Mouse (Mus musculus) ES-E14 (cell line): ENCODE data around the gene Eya3.

Experiments used
- CHD2 ChIP-seq: IDR thresholded peaks from 2 replicates; pipeline ENCODE4 v1.6.1; 2014; ENCODE audit warnings: mild to moderate bottlenecking, low read depth, low read length, inconsistent platforms
- HCFC1 ChIP-seq: IDR thresholded peaks from 2 replicates; pipeline ENCODE4 v1.6.1; 2012; ENCODE audit warnings: low read length, inconsistent platforms, borderline replicate concordance; ENCODE audit not compliant: insufficient read depth
- MAFK ChIP-seq: IDR thresholded peaks from 2 replicates; pipeline ENCODE4 v1.6.1; 2014; ENCODE audit warnings: mild to moderate bottlenecking, low read depth, low read length, inconsistent platforms; ENCODE audit not compliant: insufficient read depth
- ZC3H11A ChIP-seq: IDR thresholded peaks from 2 replicates; pipeline ENCODE4 v1.6.1; 2012; ENCODE audit warnings: low read depth, mild to moderate bottlenecking, inconsistent platforms, low read length, borderline replicate concordance
- ZNF384 ChIP-seq: IDR thresholded peaks from 2 replicates; pipeline ENCODE4 v1.6.1; 2012; ENCODE audit warnings: low read depth, low read length, inconsistent platforms

DNA sequence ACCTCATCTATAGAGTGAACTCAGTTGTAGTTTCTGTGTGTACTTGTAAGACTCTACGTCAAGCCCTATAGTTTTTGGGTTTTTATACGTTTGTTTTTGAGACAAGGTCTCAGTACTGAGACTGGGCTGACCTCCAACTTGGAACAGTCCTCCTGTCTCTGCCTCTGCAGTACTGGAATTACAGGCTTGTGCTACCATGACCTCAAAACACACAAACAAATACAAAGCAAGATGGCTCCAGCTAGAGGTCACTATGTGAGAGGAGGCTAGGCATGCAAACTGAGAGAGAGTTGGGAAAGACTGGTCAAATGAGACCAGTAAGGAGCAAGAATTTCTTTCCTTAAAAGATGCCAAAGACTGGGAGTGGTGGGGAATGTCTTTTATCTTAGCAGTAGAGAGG, 2.8 kb upstream of the Eya3 start:
- TF ChIP-seq ZC3H11A = no peak
- no peak for TF ChIP-seq CHD2
- no peak for TF ChIP-seq ZNF384
- no peak for TF ChIP-seq HCFC1
- TF ChIP-seq MAFK = no peak
